Mouse (Mus musculus) kidney, adult 2 months (tissue): ENCODE results near the gene Dhrs7b.

Experiments
- CTCF ChIP-seq: fragments of 200-500 bp; conservative IDR thresholded peaks from 2 replicates; pipeline ENCODE4 v1.5.1; 2011; ENCODE audit warnings: low read depth, mild to moderate bottlenecking, control low read depth, low read length, moderate library complexity, mixed read lengths; ENCODE audit not compliant: insufficient read depth, insufficient read length
- POLR2A ChIP-seq: fragments of 200-500 bp; IDR thresholded peaks from one replicate; pipeline ENCODE4 v1.6.1; 2011; ENCODE audit warnings: low read depth, low read length, control low read depth

- no peak for TF ChIP-seq CTCF
- no peak for TF ChIP-seq POLR2A
Observed at GRCm38 (mm10) chr11:60902001-60902400, 71.6 kb downstream of the Dhrs7b start.
